Mouse (Mus musculus): ENCODE measurements around the gene Fam20c. TPM values are rescaled to one million over a fixed set of nuclear protein-coding genes. Genes with fewer than 3 reads are reported as not detected.

The Fam20c gene
- polyA plus RNA-seq, 1 experiment from 2014 or later: 3.6 TPM

DNA sequence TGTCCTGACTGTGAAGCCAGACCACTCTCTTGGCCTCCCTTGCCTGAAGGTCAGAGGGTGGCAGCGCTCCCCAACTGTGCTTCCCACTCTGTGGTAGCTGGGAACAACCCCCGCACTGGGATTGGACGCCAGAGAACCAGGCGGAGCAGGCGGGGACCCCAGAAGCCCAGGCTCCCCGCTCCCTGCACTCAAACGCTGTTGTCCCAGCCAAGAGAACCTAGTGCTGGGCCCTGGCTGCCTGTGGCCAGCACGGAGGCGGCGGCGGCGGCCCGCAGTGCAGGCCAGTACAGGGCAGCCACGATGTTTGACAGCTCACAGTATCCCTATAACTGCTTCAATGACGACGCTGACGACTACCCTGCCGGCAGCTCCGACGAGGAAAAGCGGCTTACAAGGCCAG lies 65.5 kb downstream of the Fam20c start, which contains the start of gene Gm5294:
Gene Gm5294 (plus strand): TSS at position 301 of the 400 bp plus-strand sequence.
- Histone ChIP-seq H3K27me3 (peaks cover 67% of the 10 kb centered on the region), H3K4me1 (replicated peaks) (peaks cover 9% of the 10 kb centered on the region), H3K27ac (no peak within 1 kb of the TSS), H3K4me3 (replicated peaks) (peak within 1 kb of the TSS; percentile 34), H3K9me3 (peaks cover 4% of the 10 kb centered on the region; the same call in 1 of the 2 replicates), H3K9ac (replicated peaks) (no peak within 1 kb of the TSS; the same call in 1 of the 2 replicates), H3K4me2 (peak within 1 kb of the TSS; percentile 62), H3K36me3 (no peaks in the 10 kb centered on the region)
- 4% methylated on average over 21 of the region's 21 CpGs for WGBS
- no peak for ATAC-seq (ENCODE audit: insufficient number of reproducible peaks, insufficient read depth, low FRiP score, low TSS enrichment, low read depth)

GRCm38 (mm10) chr5:138820717-138821332 lies 66.5 kb downstream of the Fam20c start:
- peaks cover 9% of the 10 kb centered on the region for H3K4me1 ChIP-seq (replicated peaks)
- H3K27ac ChIP-seq: no peak overlapping the region
- peaks cover 76% of the 10 kb centered on the region for H3K27me3 ChIP-seq
- H3K36me3 ChIP-seq: no peaks in the 10 kb centered on the region
- no peak for ATAC-seq (ENCODE audit: insufficient number of reproducible peaks, insufficient read depth, low FRiP score, low TSS enrichment, low read depth)
- peak overlapping the region; percentile 45 for H3K9ac ChIP-seq (replicated peaks)
- peak overlapping the region; percentile 34 for H3K4me3 ChIP-seq (replicated peaks)
- peak overlapping the region; percentile 62 for H3K4me2 ChIP-seq
- H3K9me3 ChIP-seq: peaks cover 4% of the 10 kb centered on the region; the same call in 1 of the 2 replicates
- WGBS: 3% methylated on average over 39 of the region's 39 CpGs

- H3K4me3 ChIP-seq (replicated peaks): no peak overlapping the region
- H3K27me3 ChIP-seq: peaks cover 57% of the 10 kb centered on the region
- H3K4me1 ChIP-seq (replicated peaks): peaks cover 13% of the 10 kb centered on the region
- H3K36me3 ChIP-seq: no peaks in the 10 kb centered on the region
- H3K9me3 ChIP-seq: no peaks in the 10 kb centered on the region
- H3K27ac ChIP-seq: no peak overlapping the region
- no peak overlapping the region for H3K9ac ChIP-seq (replicated peaks)
- WGBS: 67% methylated on average over 3 of the region's 3 CpGs
- no peak overlapping the region for H3K4me2 ChIP-seq
- no peak for ATAC-seq (ENCODE audit: insufficient number of reproducible peaks, insufficient read depth, low FRiP score, low TSS enrichment, low read depth)
Measured at GRCm38 (mm10) chr5:138825090-138825489, 70.8 kb downstream of the Fam20c start.

- Histone ChIP-seq H3K27ac (no peak overlapping the region), H3K27me3 (0 out of 2 replicates have a peak, but pooled peaks cover 2% of the 10 kb centered on the region), H3K36me3 (no peaks in the 10 kb centered on the region), H3K9ac (replicated peaks) (no peak overlapping the region), H3K4me3 (replicated peaks) (no peak overlapping the region), H3K4me2 (no peak overlapping the region), H3K9me3 (no peaks in the 10 kb centered on the region), H3K4me1 (replicated peaks) (peaks cover 10% of the 10 kb centered on the region)
- ATAC-seq (ENCODE audit: insufficient number of reproducible peaks, insufficient read depth, low FRiP score, low TSS enrichment, low read depth): no peak
- 32% methylated on average over 6 of the region's 6 CpGs for WGBS
Measured at GRCm38 (mm10) chr5:138833406-138833805, 79.1 kb downstream of the Fam20c start.

DNA sequence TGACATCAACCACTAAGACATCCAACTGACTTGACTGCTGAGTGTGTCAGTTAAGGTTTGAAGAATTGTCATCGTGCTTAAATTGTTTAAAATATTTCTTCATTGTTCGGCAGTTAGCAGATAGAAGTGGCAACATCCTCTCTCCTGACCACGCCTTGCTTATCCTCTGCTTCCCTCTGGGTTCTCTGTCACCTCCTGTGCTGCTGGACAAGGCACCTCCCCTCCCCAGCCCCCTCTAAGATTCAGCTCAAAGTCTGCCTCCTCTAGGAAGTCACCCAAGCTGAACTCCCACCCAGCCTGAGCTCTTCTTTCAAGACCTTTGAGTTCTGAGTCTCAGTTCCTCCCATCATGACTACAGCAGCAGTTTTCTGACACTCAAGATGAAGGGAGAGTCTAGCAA lies 80.6 kb downstream of the Fam20c start:
- Histone ChIP-seq H3K27me3 (0 out of 2 replicates have a peak, but pooled peaks cover 2% of the 10 kb centered on the region), H3K4me3 (replicated peaks) (no peak overlapping the region), H3K4me1 (replicated peaks) (peaks cover 6% of the 10 kb centered on the region), H3K9me3 (no peaks in the 10 kb centered on the region), H3K9ac (replicated peaks) (no peak overlapping the region), H3K27ac (no peak overlapping the region), H3K4me2 (no peak overlapping the region), H3K36me3 (no peaks in the 10 kb centered on the region)
- ATAC-seq (ENCODE audit: insufficient number of reproducible peaks, insufficient read depth, low FRiP score, low TSS enrichment, low read depth): no peak
- 86% methylated on average over 3 of the region's 3 CpGs for WGBS

- no peak overlapping the region for H3K27ac ChIP-seq
- 94% methylated on average over 4 of the region's 4 CpGs for WGBS
- H3K4me2 ChIP-seq: no peak overlapping the region
- H3K9me3 ChIP-seq: no peaks in the 10 kb centered on the region
- no peaks in the 10 kb centered on the region for H3K4me1 ChIP-seq (replicated peaks)
- ATAC-seq (ENCODE audit: insufficient number of reproducible peaks, insufficient read depth, low FRiP score, low TSS enrichment, low read depth): no peak
- no peak overlapping the region for H3K9ac ChIP-seq (replicated peaks)
- no peak overlapping the region for H3K4me3 ChIP-seq (replicated peaks)
- no peaks in the 10 kb centered on the region for H3K36me3 ChIP-seq
- 0 out of 2 replicates have a peak, but pooled peaks cover 6% of the 10 kb centered on the region for H3K27me3 ChIP-seq
Measured at GRCm38 (mm10) chr5:138840981-138841380, 86.7 kb downstream of the Fam20c start.

- no peak overlapping the region for H3K27ac ChIP-seq
- no peak overlapping the region for H3K9ac ChIP-seq (replicated peaks)
- H3K4me2 ChIP-seq: no peak overlapping the region
- H3K4me3 ChIP-seq (replicated peaks): no peak overlapping the region
- H3K36me3 ChIP-seq: no peaks in the 10 kb centered on the region
- no peaks in the 10 kb centered on the region for H3K9me3 ChIP-seq
- WGBS: 79% methylated on average over 9 of the region's 9 CpGs
- H3K4me1 ChIP-seq (replicated peaks): peaks cover 6% of the 10 kb centered on the region; the same call in 1 of the 2 replicates
- H3K27me3 ChIP-seq: peaks cover 17% of the 10 kb centered on the region; the same call in 1 of the 2 replicates
- ATAC-seq (ENCODE audit: insufficient number of reproducible peaks, insufficient read depth, low FRiP score, low TSS enrichment, low read depth): no peak
Measured at GRCm38 (mm10) chr5:138843168-138843824, 89.0 kb downstream of the Fam20c start.

DNA sequence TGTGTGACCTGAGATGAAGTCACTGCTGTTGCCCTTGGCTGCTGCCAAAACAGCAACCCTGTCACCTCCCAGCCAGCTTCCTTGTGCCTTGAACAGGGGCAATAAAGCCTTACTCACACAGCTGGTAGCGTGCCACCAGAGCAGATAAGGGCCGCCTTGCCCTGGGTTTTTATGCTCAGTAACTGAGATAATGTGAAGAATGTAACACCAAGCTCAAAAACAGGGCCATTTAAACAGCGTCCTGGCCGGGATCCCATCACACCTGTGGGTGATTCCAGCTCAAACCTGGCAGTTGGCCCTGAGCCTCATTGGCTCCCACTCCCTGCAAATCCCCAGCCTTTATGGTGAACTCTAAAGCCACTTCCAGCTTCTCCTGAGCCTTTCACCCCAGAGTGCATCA lies 92.2 kb downstream of the Fam20c start:
- Histone ChIP-seq H3K9me3 (no peaks in the 10 kb centered on the region), H3K4me3 (replicated peaks) (no peak overlapping the region), H3K27me3 (peaks cover 20% of the 10 kb centered on the region; the same call in 1 of the 2 replicates), H3K4me2 (no peak overlapping the region), H3K4me1 (replicated peaks) (peaks cover 6% of the 10 kb centered on the region; the same call in 1 of the 2 replicates), H3K36me3 (no peaks in the 10 kb centered on the region), H3K27ac (no peak overlapping the region), H3K9ac (replicated peaks) (no peak overlapping the region)
- ATAC-seq (ENCODE audit: insufficient number of reproducible peaks, insufficient read depth, low FRiP score, low TSS enrichment, low read depth): no peak
- WGBS: 35% methylated on average over 4 of the region's 4 CpGs

- Histone ChIP-seq H3K9ac (replicated peaks) (no peak overlapping the region), H3K4me1 (replicated peaks) (peaks cover 6% of the 10 kb centered on the region; the same call in 1 of the 2 replicates), H3K27ac (no peak overlapping the region), H3K27me3 (peaks cover 20% of the 10 kb centered on the region; the same call in 1 of the 2 replicates), H3K4me3 (replicated peaks) (no peak overlapping the region), H3K36me3 (no peaks in the 10 kb centered on the region), H3K4me2 (peak overlapping the region; percentile 38), H3K9me3 (peaks cover 6% of the 10 kb centered on the region; the same call in 1 of the 2 replicates)
- peak; percentile 75; the same call in 1 of the 2 replicates for ATAC-seq (ENCODE audit: insufficient number of reproducible peaks, insufficient read depth, low FRiP score, low TSS enrichment, low read depth)
- 4% methylated on average over 7 of the region's 7 CpGs for WGBS
Measured at GRCm38 (mm10) chr5:138848102-138848501, 93.8 kb downstream of the Fam20c start.

GRCm38 (mm10) chr5:138849682-138850461 lies 95.6 kb downstream of the Fam20c start:
- 69% methylated on average over 23 of the region's 23 CpGs for WGBS
- no peak overlapping the region for H3K4me3 ChIP-seq (replicated peaks)

GRCm38 (mm10) chr5:138850462-138850844 lies 96.1 kb downstream of the Fam20c start:
- H3K27me3 ChIP-seq: peaks cover 20% of the 10 kb centered on the region; the same call in 1 of the 2 replicates
- no peak for ATAC-seq (ENCODE audit: insufficient number of reproducible peaks, insufficient read depth, low FRiP score, low TSS enrichment, low read depth)
- WGBS: 83% methylated on average over 5 of the region's 5 CpGs
- no peak overlapping the region for H3K27ac ChIP-seq
- H3K4me1 ChIP-seq (replicated peaks): peaks cover 6% of the 10 kb centered on the region; the same call in 1 of the 2 replicates
- no peak overlapping the region for H3K9ac ChIP-seq (replicated peaks)
- no peaks in the 10 kb centered on the region for H3K36me3 ChIP-seq
- H3K4me3 ChIP-seq (replicated peaks): no peak overlapping the region
- H3K4me2 ChIP-seq: no peak overlapping the region
- H3K9me3 ChIP-seq: peaks cover 6% of the 10 kb centered on the region; the same call in 1 of the 2 replicates

More at GRCm38 (mm10) chr5:138849682-138850461, 95.6 kb downstream of the Fam20c start:
- ATAC-seq (ENCODE audit: insufficient number of reproducible peaks, insufficient read depth, low FRiP score, low TSS enrichment, low read depth): no peak
- no peaks in the 10 kb centered on the region for H3K36me3 ChIP-seq
- H3K27me3 ChIP-seq: peaks cover 20% of the 10 kb centered on the region; the same call in 1 of the 2 replicates
- H3K4me2 ChIP-seq: no peak overlapping the region
- H3K9ac ChIP-seq (replicated peaks): no peak overlapping the region
- H3K9me3 ChIP-seq: peaks cover 6% of the 10 kb centered on the region; the same call in 1 of the 2 replicates
- H3K27ac ChIP-seq: no peak overlapping the region
- H3K4me1 ChIP-seq (replicated peaks): peaks cover 6% of the 10 kb centered on the region; the same call in 1 of the 2 replicates
